Mouse (Mus musculus): ENCODE measurements at regions not wholly inside any gene's neighbourhood (a gene's known extent, or its start where the extent isn't known, plus 50 kb on each side); places are given as distances from the start of the nearest gene placed in this dataset.

GRCm38 (mm10) chr9:23134421-23135118, 88.3 kb upstream of the Bmper start:
- TF ChIP-seq EP300 (IDR thresholded peaks at IDR 0.05; ENCODE audit: low read depth) (no peak), CTCF (IDR thresholded peaks at IDR 0.05; ENCODE audit: low read depth) (no peak)
